Comparison of ENCODE assay signal across 16 mouse cellular contexts in genomic region chr3:68379242-68379641, GRCm38 (mm10).
DNase-seq lines count a peak whose midpoint lies in the region; ATAC-seq and TF ChIP-seq lines count a peak whose summit lies in the region.
"Had no signal": no experiment of that assay in that cellular context is flagged by ENCODE, and none has a peak within 500 bp of the region (broad histone marks: within the 10 kb centered on the region; RNA-seq: fewer than 3 reads in every experiment).

No protein-coding gene starts in this region.

- no peak overlapping the region for H3K9ac ChIP-seq in midbrain, postnatal 0 days (replicated peaks; ENCODE audit: low read length, poor library complexity, severe bottlenecking)
- H3K9ac ChIP-seq: heart, embryonic 15.5 days; hindbrain, embryonic 14.5 days; neural tube, embryonic 15.5 days; stomach, embryonic 15.5 days had no signal

- no peak for TF ChIP-seq CTCF in kidney, adult 2 months (conservative IDR thresholded peaks at IDR 0.05; ENCODE audit: insufficient read depth, insufficient read length, low read depth, low read length)
- no peak for TF ChIP-seq CTCF in midbrain, postnatal 0 days (IDR thresholded peaks at IDR 0.05)

- TF ChIP-seq POLR2A in kidney, adult 2 months (IDR thresholded peaks at IDR 0.05; ENCODE audit: low read depth, low read length) = no peak

- no peaks in the 10 kb centered on the region for H3K27me3 ChIP-seq in kidney, adult 2 months (replicated peaks; ENCODE audit: control insufficient read depth, insufficient read depth, low read length)
- no peaks in the 10 kb centered on the region for H3K27me3 ChIP-seq in midbrain, postnatal 0 days (ENCODE audit: insufficient read depth, low read length)
- H3K27me3 ChIP-seq: heart, embryonic 15.5 days; neural tube, embryonic 15.5 days; stomach, embryonic 15.5 days had no signal

- H3K4me3 ChIP-seq in kidney, adult 2 months (ENCODE audit: insufficient read depth, low read depth, low read length) = no peak overlapping the region
- H3K4me3 ChIP-seq in midbrain, postnatal 0 days (ENCODE audit: low read depth, low read length) = no peak overlapping the region
- H3K4me3 ChIP-seq: heart, embryonic 15.5 days; neural tube, embryonic 15.5 days; stomach, embryonic 15.5 days had no signal

- WGBS in kidney, adult 2 months = 20% methylated on average over 7 of the region's 7 CpGs
- WGBS in large intestine, adult 2 months = 11% methylated on average over 7 of the region's 7 CpGs
- WGBS in midbrain, postnatal 0 days = 53% methylated on average over 7 of the region's 7 CpGs

- no peaks in the 10 kb centered on the region for H3K9me3 ChIP-seq in midbrain, postnatal 0 days (ENCODE audit: low read length)
- H3K9me3 ChIP-seq: heart, embryonic 15.5 days; neural tube, embryonic 15.5 days; stomach, embryonic 15.5 days had no signal

- H3K4me1 ChIP-seq in kidney, adult 2 months (ENCODE audit: control insufficient read depth, insufficient read depth, low read length) = peaks cover 5% of the 10 kb centered on the region; the same call in 1 of the 2 replicates
- no peaks in the 10 kb centered on the region for H3K4me1 ChIP-seq in midbrain, postnatal 0 days (ENCODE audit: insufficient read depth, low read length)
- H3K4me1 ChIP-seq: heart, embryonic 15.5 days; stomach, embryonic 15.5 days had no signal

- H3K36me3 ChIP-seq in kidney, adult 2 months (ENCODE audit: control insufficient read depth, insufficient read depth, low read length) = no peaks in the 10 kb centered on the region
- no peaks in the 10 kb centered on the region for H3K36me3 ChIP-seq in midbrain, postnatal 0 days (ENCODE audit: insufficient read depth, low read length)
- H3K36me3 ChIP-seq: heart, embryonic 15.5 days; neural tube, embryonic 15.5 days; stomach, embryonic 15.5 days had no signal

- intact Hi-C loops in left cerebral cortex, postnatal 4 days (cut with DNase I) = no loop called here

- DNase-seq in adrenal gland, postnatal 10 days = peak; percentile 9
- no peak for DNase-seq in adrenal gland, adult 18-20 months (ENCODE audit: low spot score in 2 of 2)
- peak; percentile 13 for DNase-seq in lung, postnatal 10 days
- no peak for DNase-seq in lung, postnatal 14 days
- DNase-seq in kidney, adult 2 months = peak; percentile 37
- peak; percentile 13 for DNase-seq in large intestine, adult 2 months (ENCODE audit: low read depth, low spot score)
- DNase-seq in midbrain, postnatal 0 days (ENCODE audit: low spot score) = no peak
- DNase-seq in left cerebral cortex, postnatal 4 days = no peak
- DNase-seq: cerebellum, adult 18-20 months; lung, adult 2 months; thymus, postnatal 36 days had no signal

- no peak for ATAC-seq in midbrain, postnatal 0 days (ENCODE audit: low FRiP score)
- ATAC-seq: Patski had no signal

- H3K4me2 ChIP-seq in midbrain, postnatal 0 days (ENCODE audit: low read depth, low read length, poor library complexity, severe bottlenecking) = no peak overlapping the region
- H3K4me2 ChIP-seq: heart, embryonic 15.5 days; hindbrain, embryonic 14.5 days; neural tube, embryonic 15.5 days; stomach, embryonic 15.5 days had no signal

- no peak overlapping the region for H3K27ac ChIP-seq in kidney, adult 2 months (ENCODE audit: insufficient read depth, low read depth, low read length)
- no peak overlapping the region for H3K27ac ChIP-seq in midbrain, postnatal 0 days (ENCODE audit: low read depth, low read length)
- H3K27ac ChIP-seq: heart, embryonic 15.5 days; hindbrain, embryonic 14.5 days; neural tube, embryonic 15.5 days; stomach, embryonic 15.5 days had no signal

Comparison
In these comparisons a context has a peak if more than half of its experiments do, and no peak if none do; other contexts are left out.
1. DNase-seq: peak in adrenal gland, postnatal 10 days (single experiment), lung, postnatal 10 days (single experiment), kidney, adult 2 months (single experiment) and large intestine, adult 2 months (single experiment); none in adrenal gland, adult 18-20 months (0 of 2), lung, postnatal 14 days (single experiment), midbrain, postnatal 0 days (single experiment) and left cerebral cortex, postnatal 4 days (single experiment).